Mouse (Mus musculus) ES-Bruce4 (cell line): Measurements from ENCODE around the gene Ntrk3.

ENCODE experiments used
- CTCF ChIP-seq: IDR thresholded peaks from one replicate; pipeline ENCODE4 v1.8.1; 2011; ENCODE audit warnings: low read depth, low read length
- EP300 ChIP-seq: IDR thresholded peaks from 2 replicates; pipeline ENCODE4 v1.6.1; 2011; ENCODE audit warnings: low read depth, low read length; ENCODE audit not compliant: insufficient read depth

GRCm38 (mm10) chr7:78499970-78500369 lies 237.8 kb downstream of the Ntrk3 start:
- TF ChIP-seq EP300 (no peak), CTCF (no peak)
